Mouse (Mus musculus) myocyte (in vitro differentiated cells): ENCODE data around the gene Ispd.

ENCODE experiments used
- CEBPB ChIP-seq: IDR thresholded peaks from 2 replicates; pipeline ENCODE4 v1.6.1; 2011; ENCODE audit warnings: mild to moderate bottlenecking, moderate library complexity; ENCODE audit not compliant: poor library complexity, insufficient read depth, severe bottlenecking
- E2F4 ChIP-seq: IDR thresholded peaks from one replicate; pipeline ENCODE4 v1.6.1; 2011; ENCODE audit warnings: mild to moderate bottlenecking, control low read depth, moderate library complexity; ENCODE audit not compliant: insufficient read depth
- MAX ChIP-seq: IDR thresholded peaks from one replicate; pipeline ENCODE4 v1.6.1; 2011; ENCODE audit warnings: low read depth, mild to moderate bottlenecking, control low read depth
- POLR2A ChIP-seq: IDR thresholded peaks from one replicate; pipeline ENCODE4 v1.6.1; 2011; ENCODE audit warnings: low read depth, mild to moderate bottlenecking, control low read depth, moderate library complexity; ENCODE audit not compliant: insufficient read length

DNA sequence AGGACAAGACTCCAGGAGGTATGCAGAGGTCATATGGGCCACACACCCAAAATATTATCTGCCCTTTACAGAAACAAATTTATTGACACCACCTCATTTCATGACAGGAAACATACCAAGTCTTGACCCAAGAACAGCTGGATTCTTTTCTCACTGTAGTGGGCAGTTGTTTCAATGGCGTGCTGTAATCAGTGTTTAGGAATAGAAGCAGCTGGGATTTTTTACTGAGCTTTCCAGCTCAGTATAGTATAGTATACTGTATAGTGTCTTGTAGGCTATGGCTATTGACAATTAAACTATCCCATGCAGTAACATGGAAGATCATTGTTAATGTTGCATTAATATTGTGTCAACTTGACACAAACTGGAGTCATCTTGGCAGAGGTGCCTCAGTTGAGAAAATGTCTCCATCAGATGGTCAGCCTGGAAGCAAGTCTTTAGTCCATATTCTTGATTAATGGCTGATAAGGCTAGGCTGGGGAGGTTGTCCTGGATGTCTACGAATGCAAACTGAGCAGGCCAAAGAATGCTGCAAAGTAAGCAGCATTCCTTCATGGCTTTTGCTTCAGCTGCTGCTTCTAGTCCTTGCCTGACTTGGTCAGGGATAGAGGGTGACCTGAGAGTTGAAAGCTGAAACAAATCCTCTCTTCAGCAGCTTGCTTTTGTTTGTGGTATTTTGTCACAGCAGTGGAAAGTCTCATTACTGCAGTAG, 216.4 kb downstream of the Ispd start:
- TF ChIP-seq POLR2A (no peak), CEBPB (no peak), E2F4 (no peak), MAX (no peak)
